In the genomic region with DNA sequence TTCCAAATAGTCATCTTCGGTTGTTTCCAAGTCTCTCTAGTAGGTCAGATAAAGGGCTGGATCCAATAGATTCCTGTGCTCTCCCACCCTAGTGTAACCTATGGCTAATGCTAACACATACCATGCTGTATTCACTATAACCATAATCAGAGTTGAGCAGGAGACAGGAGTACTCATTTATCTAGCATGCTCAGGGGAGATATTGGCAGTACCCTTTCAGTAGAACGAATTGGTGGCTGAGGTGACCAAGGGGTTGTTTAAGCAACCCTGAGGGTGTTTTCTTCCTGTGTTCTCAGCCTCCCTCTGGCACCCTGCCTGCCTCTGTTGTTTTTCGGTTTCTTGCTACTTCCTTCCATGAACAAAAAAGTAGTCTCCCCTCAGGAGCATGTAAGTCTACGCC, we compare ENCODE assay signal across 11 mouse cellular contexts. TPM values are rescaled to one million over a fixed set of nuclear protein-coding genes. Genes with fewer than 3 reads are reported as not detected.
DNase-seq lines count a peak whose midpoint lies in the region; ATAC-seq lines count a peak whose summit lies in the region.
"Had no signal": no experiment of that assay in that cellular context is flagged by ENCODE, and none has a peak within 500 bp of the region (broad histone marks: within the 10 kb centered on the region; RNA-seq: fewer than 3 reads in every experiment).

No protein-coding gene starts in this region.

- H3K4me1 ChIP-seq in kidney, embryonic 15.5 days, result peaks cover 20% of the 10 kb centered on the region
- peaks cover 77% of the 10 kb centered on the region for H3K4me1 ChIP-seq in erythroblast, embryonic 14.5 days (ENCODE audit: control insufficient read depth)

- H3K9me3 ChIP-seq in kidney, embryonic 15.5 days (replicated peaks), result no peaks in the 10 kb centered on the region
- no peaks in the 10 kb centered on the region for H3K9me3 ChIP-seq in erythroblast, embryonic 14.5 days (ENCODE audit: control insufficient read depth, low read length)

- H3K27me3 ChIP-seq in kidney, embryonic 15.5 days, result no peaks in the 10 kb centered on the region
- peaks cover 5% of the 10 kb centered on the region; the same call in 1 of the 2 replicates for H3K27me3 ChIP-seq in erythroblast, embryonic 14.5 days (ENCODE audit: control insufficient read depth)

- no peak for DNase-seq in kidney, postnatal 25 days
- peak; percentile 34 to 41 for DNase-seq in lung, postnatal 4 days
- DNase-seq in thymus, postnatal 10 days (ENCODE audit: low spot score in 2 of 2), result peak; percentile 22 to 48
- DNase-seq in layer of hippocampus, adult 18-20 months (ENCODE audit: low spot score in 2 of 2), result no peak
- DNase-seq in embryo, embryonic 11 days, result no peak
- DNase-seq in frontal cortex, postnatal 36 days (ENCODE audit: low spot score in 2 of 2), result no peak
- DNase-seq: adrenal gland, adult 8-10 months had no signal

- no peak overlapping the region for H3K9ac ChIP-seq in kidney, embryonic 15.5 days
- H3K9ac ChIP-seq: hindbrain, embryonic 14.5 days had no signal

- no peak overlapping the region for H3K4me2 ChIP-seq in kidney, embryonic 15.5 days
- H3K4me2 ChIP-seq: hindbrain, embryonic 14.5 days had no signal

- no peaks in the 10 kb centered on the region for H3K36me3 ChIP-seq in kidney, embryonic 15.5 days
- peaks cover 83% of the 10 kb centered on the region for H3K36me3 ChIP-seq in erythroblast, embryonic 14.5 days (ENCODE audit: control insufficient read depth)

- ATAC-seq in kidney, embryonic 15.5 days (replicated peaks; ENCODE audit: low FRiP score), result peak; percentile 45

- WGBS in kidney, embryonic 15.5 days, result 73% methylated on average over 4 of the region's 4 CpGs

- no peak overlapping the region for H3K4me3 ChIP-seq in kidney, embryonic 15.5 days (replicated peaks)
- H3K4me3 ChIP-seq in erythroblast, embryonic 14.5 days (replicated peaks), result peak overlapping the region; percentile 83

- H3K27ac ChIP-seq in kidney, embryonic 15.5 days, result no peak overlapping the region
- H3K27ac ChIP-seq: hindbrain, embryonic 14.5 days; macrophage had no signal

RNA-seq across cellular contexts. Expression of gene Itga4, which starts 4.1 kb away (rescaled TPM):
- polyA plus RNA-seq in kidney, embryonic 15.5 days (2015; fragmentation: Nextera tagmentation; extraction: Ambion mirVana), result 4.9 and 5.5 TPM in 2 replicates
- polyA plus RNA-seq in erythroblast, embryonic 14.5 days (2012), result 1.3 and 1.7 TPM in 2 replicates
- total RNA-seq in layer of hippocampus, adult 18-20 months (2021), result 10 to 100 TPM; 25.2 to 26.9 TPM

Comparison
In these comparisons a context has a peak if more than half of its experiments do, and no peak if none do; other contexts are left out.
1. DNase-seq: peak in lung, postnatal 4 days (2 of 2) and thymus, postnatal 10 days (2 of 2); none in kidney, postnatal 25 days (0 of 2), layer of hippocampus, adult 18-20 months (0 of 2), embryo, embryonic 11 days (single experiment) and frontal cortex, postnatal 36 days (0 of 2).